Mouse (Mus musculus) stomach, postnatal 0 days (tissue): ENCODE measurements around the gene Slc28a3. TPM values are rescaled to one million over a fixed set of nuclear protein-coding genes. Genes with fewer than 3 reads are reported as not detected.
A peak's percentile ranks its signal among the peaks of the same experiment; 100 is the strongest.

ENCODE experiments used
- ATAC-seq: fragments of 200-750 bp; cut with Nextera tagmentation; 2 replicates; pipeline ENCODE4 v1.8.0; 2017; ENCODE audit not compliant: low FRiP score, low TSS enrichment
- DNase-seq: peaks from one replicate; pipeline ENCODE4 v3.0.0-alpha.2; 2016; ENCODE audit warnings: low spot score
- H3K27ac ChIP-seq: fragments of 300-500 bp; sonication (generic); replicated peaks from 2 replicates; pipeline ENCODE4 v1.5.1; 2014; ENCODE audit warnings: mild to moderate bottlenecking, control low read depth
- H3K27me3 ChIP-seq: fragments of 300-500 bp; sonication (generic); 2 replicates; pipeline ENCODE4 v1.6.1; 2014; ENCODE audit warnings: low read length; ENCODE audit not compliant: control insufficient read depth, insufficient read depth
- H3K36me3 ChIP-seq: fragments of 300-500 bp; sonication (generic); 2 replicates; pipeline ENCODE4 v1.6.1; 2014; ENCODE audit warnings: low read length, mixed read lengths; ENCODE audit not compliant: control insufficient read depth, insufficient read depth
- H3K4me1 ChIP-seq: fragments of 300-500 bp; sonication (generic); replicated peaks from 2 replicates; pipeline ENCODE4 v1.6.1; 2014; ENCODE audit warnings: antibody characterized with exemption; ENCODE audit not compliant: control insufficient read depth, insufficient read depth
- H3K4me2 ChIP-seq: fragments of 300-500 bp; sonication (generic); replicated peaks from 2 replicates; pipeline ENCODE4 v1.6.1; 2014; ENCODE audit warnings: low read depth, mild to moderate bottlenecking, control low read depth, moderate library complexity
- H3K4me3 ChIP-seq: fragments of 300-500 bp; sonication (generic); 2 replicates; pipeline ENCODE4 v1.5.1; 2014; ENCODE audit warnings: low read depth, low read length, control low read depth
- H3K9ac ChIP-seq: fragments of 300-500 bp; sonication (generic); 2 replicates; pipeline ENCODE4 v1.6.1; 2014; ENCODE audit warnings: mild to moderate bottlenecking, low read length, control low read depth, mixed read lengths
- H3K9me3 ChIP-seq: fragments of 300-500 bp; sonication (generic); 2 replicates; pipeline ENCODE4 v1.6.1; 2016; ENCODE audit warnings: low read length; ENCODE audit not compliant: control insufficient read depth
- CTCF ChIP-seq: IDR thresholded peaks from 2 replicates; pipeline ENCODE4 v1.5.1; 2016; ENCODE audit warnings: antibody characterized with exemption, low read depth, mild to moderate bottlenecking, moderate library complexity
- EP300 ChIP-seq: optimal IDR thresholded peaks from 2 replicates; pipeline ENCODE3; 2016; ENCODE audit warnings: antibody characterized with exemption
- WGBS: fragments of 180-500 bp; shearing (Covaris S2); extraction: QIAGEN DNeasy Blood & Tissue Kit; methylation state at CpG from one replicate; pipeline ENCODE4 v1.1.7; 2014; 5-methylcytosine and 5-hydroxymethylcytosine counted together
- polyA plus RNA-seq: library from polyadenylated mRNA; unstranded; fragments of >200 nt; fragmentation: Nextera tagmentation; extraction: Ambion mirVana; gene quantifications from 2 replicates; pipeline ENCODE4 v1.2.1, GENCODE M21; 2015

Slc28a3 gene
- polyA plus RNA-seq, 1 experiment from 2014 or later, result 6.9 TPM

- no peak overlapping the region for H3K4me3 ChIP-seq
- H3K9me3 ChIP-seq, result no peaks in the 10 kb centered on the region
- no peak overlapping the region for H3K9ac ChIP-seq
- H3K27ac ChIP-seq, result no peak overlapping the region
- ATAC-seq (no peak), DNase-seq (no peak)
- 74% methylated on average over 9 of the region's 9 CpGs for WGBS
- no peaks in the 10 kb centered on the region for H3K36me3 ChIP-seq
- H3K4me1 ChIP-seq, result no peaks in the 10 kb centered on the region; the same call in 1 of the 2 replicates
- TF ChIP-seq CTCF (no peak), EP300 (no peak)
- no peaks in the 10 kb centered on the region for H3K27me3 ChIP-seq
- H3K4me2 ChIP-seq, result no peak overlapping the region
These were observed 90.6 kb downstream of the Slc28a3 start for GRCm38 (mm10) chr13:58520028-58520427.

DNA sequence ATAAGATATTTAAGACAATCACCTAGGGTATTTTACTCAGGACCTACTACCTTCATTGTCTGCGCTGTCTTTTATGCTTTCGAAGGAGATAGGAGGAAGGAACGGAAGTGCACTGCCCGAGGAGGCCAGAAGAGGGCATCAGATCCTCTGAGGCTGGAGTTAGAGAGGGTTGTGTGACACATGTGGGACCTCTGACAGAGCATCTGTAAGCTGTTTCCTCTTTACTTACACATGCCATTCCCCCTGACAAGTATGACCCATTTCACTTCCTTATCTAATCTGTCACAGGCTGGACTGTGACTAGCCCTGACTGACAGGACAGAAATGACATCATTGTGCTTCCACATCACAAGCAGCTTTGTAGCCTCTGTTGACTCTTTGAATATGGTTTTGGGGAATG, 94.4 kb downstream of the Slc28a3 start:
- Histone ChIP-seq H3K9ac (no peak overlapping the region), H3K27ac (no peak overlapping the region), H3K9me3 (no peaks in the 10 kb centered on the region), H3K4me3 (no peak overlapping the region), H3K27me3 (no peaks in the 10 kb centered on the region), H3K4me1 (no peaks in the 10 kb centered on the region), H3K4me2 (no peak overlapping the region), H3K36me3 (no peaks in the 10 kb centered on the region)
- ATAC-seq (peak; percentile 86), DNase-seq (no peak)
- TF ChIP-seq CTCF, result peak; percentile 48
- TF ChIP-seq EP300, result no peak
- 95% methylated on average over 4 of the region's 4 CpGs for WGBS

DNA sequence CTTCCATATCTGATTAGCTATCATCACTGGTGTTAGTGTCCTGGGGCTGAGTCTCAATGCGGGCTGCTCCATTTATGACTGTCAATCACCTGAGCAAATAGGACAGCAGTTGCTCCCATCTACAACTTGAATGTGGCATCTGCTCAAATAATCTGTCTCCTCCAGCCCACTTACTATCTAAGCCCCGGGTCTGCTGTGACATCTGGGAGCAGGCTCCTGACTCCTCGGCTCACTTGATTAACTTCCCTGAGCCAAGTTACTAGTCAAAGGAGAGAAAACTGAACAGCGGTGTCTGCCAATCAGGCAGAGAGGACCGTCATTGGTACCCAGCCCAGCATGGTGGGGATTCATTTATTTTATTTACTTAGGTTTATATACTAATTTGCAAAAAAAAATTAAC, 95.0 kb downstream of the Slc28a3 start:
- TF ChIP-seq CTCF (no peak), EP300 (no peak)
- H3K9ac ChIP-seq, result no peak overlapping the region
- H3K4me2 ChIP-seq, result no peak overlapping the region
- H3K36me3 ChIP-seq, result no peaks in the 10 kb centered on the region
- no peaks in the 10 kb centered on the region for H3K4me1 ChIP-seq
- DNase-seq (no peak), ATAC-seq (no peak)
- H3K27me3 ChIP-seq, result no peaks in the 10 kb centered on the region
- H3K27ac ChIP-seq, result no peak overlapping the region
- H3K4me3 ChIP-seq, result no peak overlapping the region
- H3K9me3 ChIP-seq, result no peaks in the 10 kb centered on the region
- WGBS, result 88% methylated on average over 5 of the region's 5 CpGs

GRCm38 (mm10) chr13:58514147-58514727, 96.4 kb downstream of the Slc28a3 start:
- H3K36me3 ChIP-seq, result no peaks in the 10 kb centered on the region
- H3K4me1 ChIP-seq, result no peaks in the 10 kb centered on the region
- DNase-seq (no peak), ATAC-seq (no peak)
- H3K4me2 ChIP-seq, result no peak overlapping the region
- no peak overlapping the region for H3K9ac ChIP-seq
- WGBS, result 86% methylated on average over 8 of the region's 8 CpGs
- no peaks in the 10 kb centered on the region for H3K9me3 ChIP-seq
- no peak overlapping the region for H3K27ac ChIP-seq
- no peak overlapping the region for H3K4me3 ChIP-seq
- TF ChIP-seq EP300, result no peak
- TF ChIP-seq CTCF, result peak; percentile 72
- H3K27me3 ChIP-seq, result no peaks in the 10 kb centered on the region

DNA sequence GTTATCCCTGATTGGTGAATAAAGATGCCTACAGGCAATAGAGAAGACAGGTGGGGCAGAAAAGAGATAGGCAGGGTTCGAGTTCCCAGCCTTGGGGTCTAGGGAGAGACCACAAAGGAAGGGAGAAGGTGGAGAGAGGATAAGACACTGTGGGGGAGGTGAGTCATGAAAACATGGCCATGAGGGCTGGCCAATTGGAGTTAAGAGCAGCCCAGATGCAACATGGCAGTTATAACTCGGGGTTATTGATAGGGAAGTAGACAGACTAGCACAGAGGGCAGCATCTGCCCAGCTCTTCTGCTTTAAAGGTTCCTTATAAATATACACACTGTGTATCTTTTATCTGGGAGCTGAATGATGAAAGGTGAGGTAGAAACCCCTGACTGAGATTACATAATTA, 98.8 kb downstream of the Slc28a3 start:
- ATAC-seq, result no peak
- H3K36me3 ChIP-seq, result no peaks in the 10 kb centered on the region
- no peak overlapping the region for H3K27ac ChIP-seq
- no peaks in the 10 kb centered on the region for H3K9me3 ChIP-seq
- TF ChIP-seq EP300 (no peak), CTCF (no peak)
- no peaks in the 10 kb centered on the region for H3K4me1 ChIP-seq
- H3K4me3 ChIP-seq, result no peak overlapping the region
- no peaks in the 10 kb centered on the region for H3K27me3 ChIP-seq
- H3K4me2 ChIP-seq, result no peak overlapping the region
- H3K9ac ChIP-seq, result no peak overlapping the region
- DNase-seq, result no peak
- WGBS, result 53% methylated on average over 2 of the region's 2 CpGs

- H3K4me1 ChIP-seq, result no peaks in the 10 kb centered on the region
- no peak for TF ChIP-seq EP300
- no peak for TF ChIP-seq CTCF
- H3K27ac ChIP-seq, result no peak overlapping the region
- no peak overlapping the region for H3K9ac ChIP-seq
- WGBS, result 70% methylated on average over 9 of the region's 9 CpGs
- H3K36me3 ChIP-seq, result no peaks in the 10 kb centered on the region
- H3K4me3 ChIP-seq, result no peak overlapping the region
- H3K9me3 ChIP-seq, result no peaks in the 10 kb centered on the region
- no peak overlapping the region for H3K4me2 ChIP-seq
- ATAC-seq (no peak), DNase-seq (no peak)
- H3K27me3 ChIP-seq, result no peaks in the 10 kb centered on the region
These were observed 99.4 kb downstream of the Slc28a3 start for GRCm38 (mm10) chr13:58511248-58511647.
